Mouse (Mus musculus) hindbrain, embryonic 15.5 days (tissue): ENCODE results near the gene Trpc4. TPM values are rescaled to one million over a fixed set of nuclear protein-coding genes. Genes with fewer than 3 reads are reported as not detected.

Experiments used
- ATAC-seq: fragments of 200-750 bp; cut with Nextera tagmentation; 2 replicates; pipeline ENCODE4 v1.8.0; 2017; ENCODE audit warnings: low read depth, moderate number of reproducible peaks, moderate TSS enrichment; ENCODE audit not compliant: low FRiP score
- H3K27ac ChIP-seq: fragments of 300-500 bp; sonication (generic); replicated peaks from 2 replicates; pipeline ENCODE4 v1.5.1; 2015; ENCODE audit warnings: mild to moderate bottlenecking, inconsistent platforms
- H3K27me3 ChIP-seq: fragments of 300-500 bp; sonication (generic); 2 replicates; pipeline ENCODE4 v1.6.1; 2015; ENCODE audit warnings: control low read depth, inconsistent platforms
- H3K36me3 ChIP-seq: fragments of 300-500 bp; sonication (generic); 2 replicates; pipeline ENCODE4 v1.6.1; 2015; ENCODE audit warnings: control low read depth, inconsistent platforms
- H3K4me1 ChIP-seq: fragments of 300-500 bp; sonication (generic); replicated peaks from 2 replicates; pipeline ENCODE4 v1.6.1; 2015; ENCODE audit warnings: control low read depth, inconsistent platforms
- H3K4me2 ChIP-seq: fragments of 300-500 bp; sonication (generic); 2 replicates; pipeline ENCODE4 v1.6.1; 2015; ENCODE audit warnings: moderate library complexity, mild to moderate bottlenecking, inconsistent platforms
- H3K4me3 ChIP-seq: fragments of 300-500 bp; sonication (generic); 2 replicates; pipeline ENCODE4 v1.5.1; 2015; ENCODE audit warnings: mild to moderate bottlenecking, inconsistent platforms
- H3K9ac ChIP-seq: fragments of 300-500 bp; sonication (generic); 2 replicates; pipeline ENCODE4 v1.6.1; 2015; ENCODE audit warnings: inconsistent platforms
- H3K9me3 ChIP-seq: fragments of 300-500 bp; sonication (generic); 2 replicates; pipeline ENCODE4 v1.6.1; 2016; ENCODE audit warnings: control low read depth, inconsistent platforms
- WGBS: fragments of 180-500 bp; shearing (Covaris S2); methylation state at CpG from one replicate; pipeline ENCODE4 v1.1.7; 2015; 5-methylcytosine and 5-hydroxymethylcytosine counted together
- polyA plus RNA-seq: library from polyadenylated mRNA; unstranded; fragments of >200 nt; fragmentation: Nextera tagmentation; extraction: Ambion mirVana; gene quantifications from 2 replicates; pipeline ENCODE4 v1.2.1, GENCODE M21; 2015

The Trpc4 gene
- polyA plus RNA-seq, 1 experiment from 2014 or later = 6.5 TPM

DNA sequence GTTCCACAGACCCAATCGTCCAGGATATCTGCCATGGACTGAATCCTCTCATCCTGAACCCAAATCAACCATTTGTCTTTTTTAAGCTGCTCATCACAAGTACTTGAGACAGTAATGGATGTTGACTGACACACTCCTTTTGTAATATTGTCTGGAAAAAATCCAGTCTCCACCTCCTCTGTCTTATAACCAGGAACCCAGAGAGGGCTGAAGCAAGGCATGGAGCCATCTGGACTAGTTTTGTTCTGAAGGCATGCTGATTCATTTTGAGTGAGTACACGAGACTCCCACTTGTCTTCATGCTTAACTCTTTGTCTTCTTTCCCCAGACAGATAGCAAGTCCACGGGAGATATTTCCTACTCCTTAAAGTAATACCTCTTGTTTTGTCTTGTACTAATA is 54.3 kb downstream of the Trpc4 start:
- 74% methylated on average over 3 of the region's 3 CpGs for WGBS
- no peak overlapping the region for H3K4me3 ChIP-seq
- no peaks in the 10 kb centered on the region for H3K36me3 ChIP-seq
- no peaks in the 10 kb centered on the region for H3K4me1 ChIP-seq
- no peaks in the 10 kb centered on the region for H3K9me3 ChIP-seq
- H3K4me2 ChIP-seq = no peak overlapping the region
- no peak overlapping the region for H3K27ac ChIP-seq
- no peak for ATAC-seq
- H3K27me3 ChIP-seq = no peaks in the 10 kb centered on the region
- H3K9ac ChIP-seq = no peak overlapping the region

DNA sequence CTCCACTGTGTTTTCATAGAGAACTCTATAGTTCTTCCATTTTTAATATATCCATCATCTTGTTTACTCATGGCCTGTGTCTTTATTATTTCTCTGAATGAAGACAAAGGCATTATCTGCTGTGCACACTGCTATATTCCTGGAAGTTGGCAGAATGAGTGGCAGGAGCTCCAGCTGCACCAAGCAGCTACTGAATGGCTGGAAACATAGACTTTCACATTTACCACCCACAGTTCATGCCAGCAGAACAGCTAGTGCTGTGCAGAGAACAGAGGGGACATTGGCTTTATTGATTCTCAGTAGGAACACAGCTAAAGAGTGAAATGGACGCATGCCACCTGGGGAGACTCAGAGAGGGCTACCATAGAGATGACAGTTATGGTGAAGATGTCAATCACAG is 55.6 kb downstream of the Trpc4 start:
- no peaks in the 10 kb centered on the region for H3K27me3 ChIP-seq
- 56% methylated on average over 1 of the region's 1 CpGs for WGBS
- H3K36me3 ChIP-seq = no peaks in the 10 kb centered on the region
- H3K27ac ChIP-seq = no peak overlapping the region
- ATAC-seq = no peak
- no peaks in the 10 kb centered on the region for H3K9me3 ChIP-seq
- H3K4me3 ChIP-seq = no peak overlapping the region
- no peak overlapping the region for H3K9ac ChIP-seq
- H3K4me2 ChIP-seq = no peak overlapping the region
- no peaks in the 10 kb centered on the region for H3K4me1 ChIP-seq

DNA sequence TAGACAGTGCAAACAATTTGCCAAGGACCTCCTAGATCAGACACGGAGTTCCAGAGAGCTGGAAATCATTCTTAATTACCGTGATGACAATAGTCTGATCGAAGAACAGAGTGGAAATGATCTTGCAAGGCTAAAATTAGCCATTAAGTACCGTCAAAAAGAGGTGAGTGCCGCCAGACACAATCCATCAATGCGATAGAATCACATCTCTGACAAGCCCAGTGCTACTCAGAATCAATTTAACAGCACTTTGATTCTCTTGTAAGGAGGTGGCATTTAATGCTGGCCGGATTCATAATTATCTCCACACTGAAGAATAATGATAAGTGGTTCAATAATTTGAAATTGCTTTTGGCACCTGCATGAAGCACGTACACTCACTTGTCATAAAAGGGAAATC is 66.7 kb downstream of the Trpc4 start:
- Histone ChIP-seq H3K4me2 (no peak overlapping the region), H3K36me3 (no peaks in the 10 kb centered on the region), H3K4me1 (no peaks in the 10 kb centered on the region), H3K27ac (no peak overlapping the region), H3K9ac (no peak overlapping the region), H3K4me3 (no peak overlapping the region), H3K9me3 (no peaks in the 10 kb centered on the region), H3K27me3 (no peaks in the 10 kb centered on the region)
- 0 out of 2 replicates have a peak, but pooled peaks have one; percentile 38 for ATAC-seq
- 65% methylated on average over 8 of the region's 8 CpGs for WGBS

- Histone ChIP-seq H3K27ac (no peak overlapping the region), H3K27me3 (no peaks in the 10 kb centered on the region), H3K36me3 (no peaks in the 10 kb centered on the region), H3K4me2 (no peak overlapping the region), H3K4me1 (no peaks in the 10 kb centered on the region), H3K4me3 (no peak overlapping the region), H3K9ac (no peak overlapping the region), H3K9me3 (no peaks in the 10 kb centered on the region)
- WGBS = 51% methylated on average over 4 of the region's 4 CpGs
- no peak for ATAC-seq
These were observed 72.6 kb downstream of the Trpc4 start for GRCm38 (mm10) chr3:54228463-54228862.

DNA sequence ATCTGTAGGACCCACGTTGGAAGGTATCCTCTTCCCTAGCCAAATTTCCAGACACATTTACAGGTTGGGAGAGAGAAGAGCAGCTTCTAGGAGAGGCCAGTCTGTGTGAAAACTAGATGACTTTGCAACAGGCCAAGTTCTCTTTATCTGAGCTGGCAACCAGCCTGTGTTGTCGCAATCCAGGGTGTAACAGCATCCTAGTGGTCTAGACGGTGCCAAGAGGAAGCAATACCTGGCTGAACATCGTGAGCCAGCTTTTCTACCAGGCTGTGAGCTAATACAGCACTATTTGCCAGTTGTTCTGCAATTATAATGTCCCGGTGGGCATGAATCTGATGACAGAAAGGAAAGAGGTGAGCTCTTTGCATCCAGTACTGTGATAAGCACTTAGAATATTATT is 83.1 kb downstream of the Trpc4 start:
- no peak overlapping the region for H3K4me2 ChIP-seq
- WGBS = 75% methylated on average over 5 of the region's 5 CpGs
- no peak overlapping the region for H3K9ac ChIP-seq
- H3K4me3 ChIP-seq = no peak overlapping the region
- no peaks in the 10 kb centered on the region for H3K9me3 ChIP-seq
- no peaks in the 10 kb centered on the region for H3K4me1 ChIP-seq
- H3K27me3 ChIP-seq = no peaks in the 10 kb centered on the region
- no peak overlapping the region for H3K27ac ChIP-seq
- no peak for ATAC-seq
- no peaks in the 10 kb centered on the region for H3K36me3 ChIP-seq

DNA sequence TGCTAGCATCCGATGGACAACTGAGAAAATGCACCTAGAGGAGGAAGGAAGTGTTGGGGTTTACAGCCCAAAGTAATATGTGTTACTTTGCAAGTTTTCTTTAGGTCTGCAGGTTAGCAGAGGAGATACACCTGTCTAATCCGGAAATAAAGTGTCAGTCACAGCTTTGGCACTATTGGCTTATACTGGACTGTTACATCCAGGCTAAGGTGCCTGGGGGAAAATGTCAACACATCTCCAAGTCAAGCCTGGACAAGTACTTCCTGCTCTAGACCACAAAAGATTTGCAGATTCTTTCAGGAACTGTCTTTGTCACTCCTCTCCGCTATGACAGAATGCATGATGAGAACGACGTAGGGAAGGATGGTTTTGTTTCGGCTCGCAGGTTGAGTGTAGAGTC is 83.6 kb downstream of the Trpc4 start:
- no peaks in the 10 kb centered on the region for H3K4me1 ChIP-seq
- ATAC-seq = no peak
- no peaks in the 10 kb centered on the region for H3K36me3 ChIP-seq
- H3K9me3 ChIP-seq = no peaks in the 10 kb centered on the region
- 94% methylated on average over 7 of the region's 7 CpGs for WGBS
- H3K9ac ChIP-seq = no peak overlapping the region
- no peaks in the 10 kb centered on the region for H3K27me3 ChIP-seq
- no peak overlapping the region for H3K4me3 ChIP-seq
- no peak overlapping the region for H3K27ac ChIP-seq
- no peak overlapping the region for H3K4me2 ChIP-seq

DNA sequence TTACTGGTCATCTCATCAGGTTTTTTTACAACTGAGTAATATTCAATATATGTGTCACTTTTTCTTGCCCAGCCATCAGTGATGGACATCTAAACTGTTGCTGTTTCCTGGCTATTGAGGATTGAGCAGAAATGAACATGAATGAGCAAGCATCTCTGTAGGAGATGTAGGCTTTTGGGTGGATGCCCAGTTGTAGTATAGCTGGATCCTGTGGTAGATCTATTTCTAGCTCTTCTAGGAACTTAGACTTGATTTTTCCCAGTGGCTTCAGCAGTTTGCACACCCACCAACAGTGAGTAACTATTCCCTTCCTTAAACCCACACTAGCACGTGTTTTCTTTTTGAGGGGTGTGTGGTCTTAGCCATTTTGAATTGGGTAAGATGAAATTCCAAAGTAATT is 87.3 kb downstream of the Trpc4 start:
- Histone ChIP-seq H3K4me3 (no peak overlapping the region), H3K9me3 (no peaks in the 10 kb centered on the region)

DNA sequence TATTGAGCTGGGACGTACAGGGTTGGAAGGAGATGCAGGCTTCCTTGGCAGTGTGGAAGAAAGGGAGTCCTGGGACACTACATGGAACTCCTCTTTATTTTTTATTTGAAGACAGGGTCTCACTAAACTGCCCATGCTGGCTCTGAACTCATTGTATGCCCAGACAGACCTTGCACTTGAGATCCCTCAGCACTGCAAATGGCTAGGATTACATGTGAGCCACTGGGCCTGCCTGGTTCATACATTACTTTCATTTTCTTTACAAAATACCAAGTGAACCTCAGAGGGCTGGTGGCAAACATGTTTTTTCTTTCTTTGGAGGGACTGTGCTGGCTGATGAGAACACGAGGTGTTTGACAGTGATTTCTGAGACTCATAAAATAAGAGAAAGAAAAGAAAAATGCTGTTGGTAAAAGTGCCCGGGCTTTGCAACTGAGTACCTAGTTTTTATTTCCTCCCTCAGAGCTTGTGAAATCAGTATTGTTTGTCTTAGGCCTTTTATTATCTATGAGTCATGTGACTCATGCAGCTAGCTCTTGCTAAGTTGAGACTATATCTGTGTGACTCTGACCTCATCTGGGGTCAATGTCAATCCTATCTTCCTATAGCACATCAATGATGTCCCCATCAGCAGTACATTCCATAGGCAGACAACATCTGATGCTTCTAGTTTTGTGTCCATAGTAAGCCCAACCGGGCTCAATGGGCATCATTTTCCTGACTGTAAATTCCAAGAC is 89.1 kb downstream of the Trpc4 start:
- Histone ChIP-seq H3K36me3 (no peaks in the 10 kb centered on the region), H3K4me2 (no peak overlapping the region), H3K9me3 (no peaks in the 10 kb centered on the region), H3K27ac (no peak overlapping the region), H3K9ac (no peak overlapping the region), H3K27me3 (no peaks in the 10 kb centered on the region), H3K4me1 (no peaks in the 10 kb centered on the region), H3K4me3 (no peak overlapping the region)
- ATAC-seq = no peak
- 89% methylated on average over 4 of the region's 4 CpGs for WGBS

More for the DNA sequence above, 87.3 kb downstream of the Trpc4 start:
- no peak overlapping the region for H3K9ac ChIP-seq
- H3K4me2 ChIP-seq = no peak overlapping the region
- no peak for ATAC-seq
- no peak overlapping the region for H3K27ac ChIP-seq
- WGBS = 89% methylated on average over 1 of the region's 1 CpGs
- H3K4me1 ChIP-seq = no peaks in the 10 kb centered on the region
- no peaks in the 10 kb centered on the region for H3K36me3 ChIP-seq
- H3K27me3 ChIP-seq = no peaks in the 10 kb centered on the region

GRCm38 (mm10) chr3:54246416-54246815 is 90.6 kb downstream of the Trpc4 start:
- Histone ChIP-seq H3K4me3 (no peak overlapping the region), H3K27ac (no peak overlapping the region), H3K9me3 (no peaks in the 10 kb centered on the region), H3K4me2 (no peak overlapping the region), H3K9ac (no peak overlapping the region), H3K36me3 (no peaks in the 10 kb centered on the region), H3K4me1 (no peaks in the 10 kb centered on the region), H3K27me3 (no peaks in the 10 kb centered on the region)
- WGBS = 82% methylated on average over 2 of the region's 2 CpGs
- no peak for ATAC-seq

GRCm38 (mm10) chr3:54249311-54249710 is 93.5 kb downstream of the Trpc4 start:
- ATAC-seq = no peak
- Histone ChIP-seq H3K4me3 (no peak overlapping the region), H3K36me3 (no peaks in the 10 kb centered on the region), H3K4me1 (no peaks in the 10 kb centered on the region), H3K9ac (no peak overlapping the region), H3K9me3 (no peaks in the 10 kb centered on the region), H3K27me3 (no peaks in the 10 kb centered on the region), H3K4me2 (no peak overlapping the region), H3K27ac (no peak overlapping the region)
- WGBS = 91% methylated on average over 6 of the region's 6 CpGs

DNA sequence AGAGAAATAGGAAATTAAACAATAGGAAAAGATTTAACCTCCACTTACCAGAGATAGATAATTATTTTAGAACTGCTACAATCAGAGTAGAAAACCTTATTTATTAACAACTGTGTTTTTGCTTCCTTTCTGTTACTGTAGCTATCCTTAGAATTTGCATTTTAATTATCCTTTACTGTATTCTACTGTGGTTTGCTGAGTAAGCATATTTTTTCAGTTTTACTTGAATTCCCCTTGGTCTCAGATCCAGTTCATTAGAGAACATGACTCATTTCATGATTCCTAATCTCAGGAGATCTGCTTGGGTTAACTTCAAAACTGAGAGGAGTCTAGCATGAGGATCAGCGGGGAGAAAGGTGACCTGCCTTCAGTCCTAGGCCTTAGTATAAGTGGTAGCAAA is 111.1 kb downstream of the Trpc4 start:
- H3K27me3 ChIP-seq = no peaks in the 10 kb centered on the region
- WGBS = 88% methylated on average over 1 of the region's 1 CpGs
- no peak overlapping the region for H3K9ac ChIP-seq
- no peak overlapping the region for H3K4me3 ChIP-seq
- H3K27ac ChIP-seq = no peak overlapping the region
- H3K9me3 ChIP-seq = no peaks in the 10 kb centered on the region
- no peak for ATAC-seq
- no peak overlapping the region for H3K4me2 ChIP-seq
- no peaks in the 10 kb centered on the region for H3K36me3 ChIP-seq
- no peaks in the 10 kb centered on the region for H3K4me1 ChIP-seq

- no peaks in the 10 kb centered on the region for H3K36me3 ChIP-seq
- H3K4me3 ChIP-seq = no peak overlapping the region
- H3K9ac ChIP-seq = no peak overlapping the region
- H3K4me1 ChIP-seq = no peaks in the 10 kb centered on the region
- H3K27me3 ChIP-seq = no peaks in the 10 kb centered on the region
- 72% methylated on average over 6 of the region's 6 CpGs for WGBS
- no peaks in the 10 kb centered on the region for H3K9me3 ChIP-seq
- H3K4me2 ChIP-seq = no peak overlapping the region
- no peak for ATAC-seq
- no peak overlapping the region for H3K27ac ChIP-seq
These were observed 113.3 kb downstream of the Trpc4 start for GRCm38 (mm10) chr3:54269180-54269579.

DNA sequence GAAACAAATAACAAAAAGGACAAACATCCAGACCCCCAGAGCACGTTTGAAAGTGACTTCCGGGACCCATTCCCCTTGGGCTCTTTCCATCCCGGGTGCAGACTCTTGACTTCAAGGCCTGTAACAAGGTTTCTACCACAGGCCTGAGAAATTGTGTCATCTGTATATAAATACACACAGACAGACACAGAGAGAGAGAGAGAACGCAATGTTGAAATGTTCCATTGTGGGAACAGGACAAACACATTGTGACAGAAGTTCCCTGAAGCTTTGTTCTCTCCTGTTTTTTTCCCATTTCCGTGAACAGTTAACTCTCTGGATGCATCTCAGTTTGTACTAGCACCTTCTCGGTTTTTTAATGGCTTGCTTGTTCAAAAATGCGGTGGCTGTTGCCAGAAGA is 118.8 kb downstream of the Trpc4 start:
- 81% methylated on average over 7 of the region's 7 CpGs for WGBS
- Histone ChIP-seq H3K27me3 (no peaks in the 10 kb centered on the region), H3K4me3 (no peak overlapping the region), H3K9ac (no peak overlapping the region), H3K4me2 (no peak overlapping the region), H3K27ac (no peak overlapping the region), H3K36me3 (no peaks in the 10 kb centered on the region), H3K4me1 (no peaks in the 10 kb centered on the region), H3K9me3 (no peaks in the 10 kb centered on the region)
- ATAC-seq = no peak
